Mouse (Mus musculus): Measurements from ENCODE around the gene Krtap19-9b.

Gene Krtap19-9b

DNA sequence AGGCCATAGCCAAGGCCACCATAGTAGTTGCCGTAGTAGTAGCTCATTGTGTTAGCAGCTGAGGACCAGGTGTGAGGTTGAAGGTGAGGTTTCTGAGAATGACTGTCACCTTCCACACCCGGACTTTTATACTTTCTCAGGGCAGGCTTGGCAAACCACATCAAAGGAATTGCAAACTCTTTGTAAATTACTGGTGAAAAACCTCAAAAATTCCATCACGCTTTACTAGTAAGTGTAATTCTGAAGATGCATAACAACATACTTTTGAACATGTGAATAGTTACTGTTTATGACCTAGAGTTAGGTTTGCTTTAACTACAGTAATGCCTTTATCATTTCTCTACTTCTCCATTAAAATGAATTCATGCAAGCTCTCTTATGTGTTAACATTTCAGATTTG is at the start of gene Krtap19-9b:
Gene Krtap19-9b (minus strand): TSS at position 101 of the 400 bp plus-strand sequence.
- in situ Hi-C loops (cut with MboI, MseI), result no loop called here

DNA sequence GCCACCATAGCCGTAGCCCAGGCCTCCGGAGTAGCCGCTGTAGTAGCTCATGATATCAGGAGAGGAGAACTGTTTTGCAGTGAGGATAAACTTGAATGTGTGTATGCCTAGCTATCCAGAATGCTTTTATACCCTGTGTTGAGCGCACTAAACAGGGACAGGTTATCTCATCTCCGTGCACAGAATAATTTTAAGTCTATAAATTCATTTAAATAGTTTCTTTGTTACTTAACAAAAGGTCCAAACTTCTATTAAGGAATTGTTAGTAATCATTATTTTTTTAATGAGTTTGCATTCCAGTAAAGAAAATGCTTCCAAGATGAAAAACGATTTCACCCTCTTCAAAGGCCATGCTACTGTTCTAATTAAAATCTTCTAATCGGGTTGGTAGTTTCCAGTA is 30.7 kb upstream of the Krtap19-9b start, which contains the start of gene Krtap16-3:
Gene Krtap16-3 (minus strand): TSS at position 101 of the 400 bp plus-strand sequence.
- in situ Hi-C loops (cut with MboI, MseI), result no loop called here

DNA sequence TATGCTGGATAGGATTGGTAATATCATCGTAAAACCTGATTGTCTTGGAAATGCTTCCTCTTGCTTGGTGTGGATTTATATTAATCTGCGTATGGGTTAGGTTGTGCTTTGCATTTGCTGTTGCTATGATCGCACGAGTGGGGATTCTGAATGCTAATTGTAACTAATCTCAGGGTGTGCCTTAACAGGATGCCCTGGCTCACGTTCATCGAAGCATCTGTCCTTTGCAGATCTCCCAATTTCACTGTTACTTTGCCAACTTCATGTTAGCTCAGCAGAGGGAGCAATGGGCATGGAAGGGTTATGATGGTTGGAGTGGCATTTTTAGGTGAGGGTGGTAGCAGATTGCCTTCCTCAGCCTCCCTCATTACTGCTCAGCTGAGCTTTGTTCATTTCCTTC is 9.0 kb upstream of the Krtap19-9b start:
- in situ Hi-C loops (cut with MboI, MseI), result no loop called here

DNA sequence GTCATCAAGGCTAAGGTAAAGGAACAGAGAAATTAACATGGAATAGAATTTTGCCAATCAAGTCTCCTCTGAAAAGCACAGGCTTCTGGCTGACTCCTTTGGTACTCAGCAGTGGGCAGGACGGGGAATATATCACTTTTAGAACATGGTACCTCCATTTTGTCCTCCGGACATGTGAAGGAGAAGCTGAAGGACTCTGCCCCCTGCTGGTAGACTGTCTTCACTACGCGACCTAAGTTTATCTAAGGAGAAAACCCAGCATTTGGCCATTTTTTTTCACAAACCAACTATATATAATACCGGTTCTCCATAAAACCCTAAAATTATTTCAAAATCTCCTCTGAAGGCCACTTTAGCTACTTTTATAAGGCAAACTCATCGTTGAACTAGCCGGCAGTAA is 6.2 kb upstream of the Krtap19-9b start:
- in situ Hi-C loops (cut with MboI, MseI), result no loop called here

DNA sequence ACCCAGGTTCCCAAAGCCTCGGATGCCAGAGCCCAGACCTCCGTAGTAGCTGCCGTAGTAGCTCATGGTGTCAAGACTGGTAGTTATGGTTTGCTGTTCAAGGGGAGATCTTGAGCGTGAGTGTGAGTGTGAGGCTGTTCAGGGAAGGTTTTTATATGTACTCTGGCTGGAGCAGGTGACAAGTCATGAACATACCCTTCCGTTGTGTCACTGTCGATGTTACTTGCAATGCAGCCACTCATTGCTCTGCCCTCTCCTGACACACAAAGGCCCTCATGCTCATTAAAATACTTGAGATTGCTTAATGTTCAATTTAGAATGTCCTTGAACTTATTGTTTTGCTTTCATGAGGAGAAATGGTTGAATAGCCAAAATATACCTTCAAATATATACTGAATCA is 35.7 kb downstream of the Krtap19-9b start, which contains the start of gene Krtap19-5:
Gene Krtap19-5 (minus strand): TSS at position 101 of the 400 bp plus-strand sequence.
- in situ Hi-C loops (cut with MboI, MseI), result no loop called here

DNA sequence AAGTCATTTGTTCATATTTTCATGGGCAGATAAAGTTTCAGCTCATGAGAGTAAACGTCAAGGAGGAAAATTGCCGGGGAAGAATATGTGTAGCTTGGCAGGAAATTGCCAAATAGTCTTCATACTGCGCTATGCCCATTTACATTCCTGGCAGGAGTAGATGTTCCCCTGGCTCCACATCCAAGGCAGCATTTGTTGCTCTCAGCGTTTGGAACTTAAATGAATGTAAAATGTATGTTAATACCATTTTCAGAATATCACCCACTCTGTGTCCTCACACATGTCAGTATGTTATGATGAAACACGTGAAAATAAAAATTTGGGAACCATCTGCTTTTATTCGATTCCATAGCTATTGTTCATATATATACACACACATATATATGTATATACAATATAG is 45.2 kb downstream of the Krtap19-9b start:
- in situ Hi-C loops (cut with MboI, MseI), result no loop called here

DNA sequence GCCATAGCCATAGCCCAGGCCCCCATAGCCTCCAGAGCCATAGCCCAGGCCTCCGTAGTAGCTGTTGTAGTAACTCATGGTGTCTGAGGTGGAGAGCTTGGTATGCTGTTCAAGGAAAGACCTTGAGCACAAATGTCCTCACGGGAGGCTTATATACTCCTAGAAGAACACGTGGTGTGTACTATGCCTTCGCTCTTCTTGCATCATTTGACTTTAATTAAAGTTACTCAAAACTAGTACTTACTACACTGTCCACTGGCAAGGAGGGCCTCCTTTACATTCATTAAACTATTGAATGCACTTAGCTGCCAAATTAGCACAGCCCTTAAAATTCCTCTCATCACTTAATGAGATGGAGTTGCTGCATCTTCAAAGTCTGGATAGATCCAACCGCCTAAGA is 47.1 kb downstream of the Krtap19-9b start, which contains the start of gene Krtap19-4:
Gene Krtap19-4 (minus strand): TSS at position 101 of the 400 bp plus-strand sequence.
- in situ Hi-C loops (cut with MboI, MseI), result no loop called here

Data from regulatory T cell (primary cell).